Mouse (Mus musculus): ENCODE measurements around the gene Mvp. TPM values are rescaled to one million over a fixed set of nuclear protein-coding genes. Genes with fewer than 3 reads are reported as not detected.

The Mvp gene
- polyA plus RNA-seq, 1 experiment from 2014 or later: 5.8 TPM

GRCm38 (mm10) chr7:127008239-127009019 lies 6.0 kb downstream of the Mvp start:
- WGBS: 68% methylated on average over 9 of the region's 9 CpGs
- peak overlapping the region; percentile 58 for H3K27ac ChIP-seq (replicated peaks)
- H3K4me2 ChIP-seq (replicated peaks): no peak overlapping the region
- H3K9ac ChIP-seq (replicated peaks): no peak overlapping the region; the same call in 1 of the 2 replicates
- ATAC-seq (ENCODE audit: low FRiP score, low read depth): peak; percentile 70; the same call in 1 of the 2 replicates
- H3K4me3 ChIP-seq: no peak overlapping the region
- H3K27me3 ChIP-seq: no peaks in the 10 kb centered on the region
- no peaks in the 10 kb centered on the region for H3K9me3 ChIP-seq
- H3K4me1 ChIP-seq: peaks cover 10% of the 10 kb centered on the region; the same call in 1 of the 2 replicates
- peaks cover 21% of the 10 kb centered on the region for H3K36me3 ChIP-seq

GRCm38 (mm10) chr7:127007313-127008024 lies 7.0 kb downstream of the Mvp start:
- no peak overlapping the region for H3K27ac ChIP-seq (replicated peaks)
- no peaks in the 10 kb centered on the region for H3K27me3 ChIP-seq
- no peak for ATAC-seq (ENCODE audit: low FRiP score, low read depth)
- no peak overlapping the region for H3K4me3 ChIP-seq
- peaks cover 10% of the 10 kb centered on the region; the same call in 1 of the 2 replicates for H3K4me1 ChIP-seq
- no peak overlapping the region for H3K4me2 ChIP-seq (replicated peaks)
- no peaks in the 10 kb centered on the region for H3K9me3 ChIP-seq
- H3K9ac ChIP-seq (replicated peaks): no peak overlapping the region; the same call in 1 of the 2 replicates
- peaks cover 12% of the 10 kb centered on the region for H3K36me3 ChIP-seq
- 79% methylated on average over 6 of the region's 6 CpGs for WGBS

- ATAC-seq (ENCODE audit: low FRiP score, low read depth): no peak
- Histone ChIP-seq H3K27me3 (no peaks in the 10 kb centered on the region), H3K4me3 (no peak overlapping the region), H3K4me1 (peaks cover 6% of the 10 kb centered on the region; the same call in 1 of the 2 replicates), H3K9me3 (no peaks in the 10 kb centered on the region), H3K36me3 (no peaks in the 10 kb centered on the region), H3K9ac (replicated peaks) (no peak overlapping the region), H3K27ac (replicated peaks) (no peak overlapping the region), H3K4me2 (replicated peaks) (no peak overlapping the region)
- WGBS: 87% methylated on average over 4 of the region's 4 CpGs
These were observed 10.1 kb downstream of the Mvp start for GRCm38 (mm10) chr7:127004122-127004875.

- H3K9ac ChIP-seq (replicated peaks): no peak overlapping the region
- no peaks in the 10 kb centered on the region for H3K9me3 ChIP-seq
- 91% methylated on average over 5 of the region's 5 CpGs for WGBS
- no peak for ATAC-seq (ENCODE audit: low FRiP score, low read depth)
- H3K27ac ChIP-seq (replicated peaks): no peak overlapping the region
- no peak overlapping the region for H3K4me3 ChIP-seq
- H3K36me3 ChIP-seq: no peaks in the 10 kb centered on the region
- peaks cover 4% of the 10 kb centered on the region; the same call in 1 of the 2 replicates for H3K4me1 ChIP-seq
- no peaks in the 10 kb centered on the region for H3K27me3 ChIP-seq
- no peak overlapping the region for H3K4me2 ChIP-seq (replicated peaks)
These were observed 10.8 kb downstream of the Mvp start for GRCm38 (mm10) chr7:127003620-127004019.

GRCm38 (mm10) chr7:126999568-126999967 lies 14.9 kb downstream of the Mvp start:
- Histone ChIP-seq H3K9me3 (no peaks in the 10 kb centered on the region), H3K4me3 (no peak overlapping the region), H3K27ac (replicated peaks) (no peak overlapping the region), H3K4me2 (replicated peaks) (no peak overlapping the region), H3K4me1 (no peaks in the 10 kb centered on the region), H3K9ac (replicated peaks) (no peak overlapping the region), H3K27me3 (no peaks in the 10 kb centered on the region), H3K36me3 (no peaks in the 10 kb centered on the region)
- 82% methylated on average over 10 of the region's 10 CpGs for WGBS
- ATAC-seq (ENCODE audit: low FRiP score, low read depth): no peak

- no peak overlapping the region for H3K27ac ChIP-seq (replicated peaks)
- WGBS: 81% methylated on average over 4 of the region's 4 CpGs
- no peak for ATAC-seq (ENCODE audit: low FRiP score, low read depth)
These were observed 18.0 kb downstream of the Mvp start for GRCm38 (mm10) chr7:126996449-126996848.

GRCm38 (mm10) chr7:126988816-126989215 lies 25.6 kb downstream of the Mvp start:
- H3K27me3 ChIP-seq: peaks cover 4% of the 10 kb centered on the region; the same call in 1 of the 2 replicates
- no peak overlapping the region for H3K27ac ChIP-seq (replicated peaks)
- H3K4me1 ChIP-seq: no peaks in the 10 kb centered on the region
- no peak overlapping the region for H3K4me2 ChIP-seq (replicated peaks)
- H3K9ac ChIP-seq (replicated peaks): no peak overlapping the region; the same call in 1 of the 2 replicates
- H3K9me3 ChIP-seq: no peaks in the 10 kb centered on the region
- H3K36me3 ChIP-seq: no peaks in the 10 kb centered on the region
- ATAC-seq (ENCODE audit: low FRiP score, low read depth): no peak
- 72% methylated on average over 8 of the region's 8 CpGs for WGBS
- no peak overlapping the region for H3K4me3 ChIP-seq

More at GRCm38 (mm10) chr7:126996449-126996848, 18.0 kb downstream of the Mvp start:
- H3K4me2 ChIP-seq (replicated peaks): no peak overlapping the region
- no peaks in the 10 kb centered on the region for H3K36me3 ChIP-seq
- H3K9ac ChIP-seq (replicated peaks): no peak overlapping the region
- H3K9me3 ChIP-seq: no peaks in the 10 kb centered on the region
- no peak overlapping the region for H3K4me3 ChIP-seq
- peaks cover 4% of the 10 kb centered on the region; the same call in 1 of the 2 replicates for H3K27me3 ChIP-seq
- no peaks in the 10 kb centered on the region for H3K4me1 ChIP-seq

- ATAC-seq (ENCODE audit: low FRiP score, low read depth): no peak
- no peak overlapping the region for H3K27ac ChIP-seq (replicated peaks)
- WGBS: 41% methylated on average over 9 of the region's 9 CpGs
- H3K9me3 ChIP-seq: no peaks in the 10 kb centered on the region
- peaks cover 1% of the 10 kb centered on the region; the same call in 1 of the 2 replicates for H3K36me3 ChIP-seq
- no peaks in the 10 kb centered on the region for H3K4me1 ChIP-seq
- no peak overlapping the region for H3K9ac ChIP-seq (replicated peaks)
- H3K4me3 ChIP-seq: no peak overlapping the region
- no peak overlapping the region for H3K4me2 ChIP-seq (replicated peaks)
- no peaks in the 10 kb centered on the region; the same call in 1 of the 2 replicates for H3K27me3 ChIP-seq
These were observed 28.1 kb downstream of the Mvp start for GRCm38 (mm10) chr7:126986319-126986718.

- Histone ChIP-seq H3K27me3 (no peaks in the 10 kb centered on the region), H3K27ac (replicated peaks) (no peak overlapping the region), H3K36me3 (peaks cover 13% of the 10 kb centered on the region), H3K9ac (replicated peaks) (no peak overlapping the region), H3K4me2 (replicated peaks) (no peak overlapping the region), H3K4me1 (no peaks in the 10 kb centered on the region), H3K4me3 (no peak overlapping the region), H3K9me3 (no peaks in the 10 kb centered on the region)
- no peak for ATAC-seq (ENCODE audit: low FRiP score, low read depth)
- 68% methylated on average over 10 of the region's 10 CpGs for WGBS
These were observed 29.6 kb downstream of the Mvp start for GRCm38 (mm10) chr7:126984667-126985444.

GRCm38 (mm10) chr7:126983113-126983512 lies 31.3 kb downstream of the Mvp start:
- no peaks in the 10 kb centered on the region for H3K4me1 ChIP-seq
- no peak overlapping the region for H3K4me3 ChIP-seq
- WGBS: 87% methylated on average over 7 of the region's 7 CpGs
- H3K36me3 ChIP-seq: peaks cover 31% of the 10 kb centered on the region
- no peaks in the 10 kb centered on the region for H3K27me3 ChIP-seq
- H3K4me2 ChIP-seq (replicated peaks): no peak overlapping the region
- no peak overlapping the region for H3K9ac ChIP-seq (replicated peaks)
- no peaks in the 10 kb centered on the region for H3K9me3 ChIP-seq
- ATAC-seq (ENCODE audit: low FRiP score, low read depth): no peak
- H3K27ac ChIP-seq (replicated peaks): no peak overlapping the region

- Histone ChIP-seq H3K9me3 (no peaks in the 10 kb centered on the region), H3K4me3 (no peak overlapping the region), H3K4me1 (peaks cover 4% of the 10 kb centered on the region), H3K27ac (replicated peaks) (no peak overlapping the region), H3K4me2 (replicated peaks) (no peak overlapping the region), H3K27me3 (no peaks in the 10 kb centered on the region), H3K9ac (replicated peaks) (no peak overlapping the region), H3K36me3 (peaks cover 33% of the 10 kb centered on the region)
- no peak for ATAC-seq (ENCODE audit: low FRiP score, low read depth)
- 93% methylated on average over 4 of the region's 4 CpGs for WGBS
These were observed 32.4 kb downstream of the Mvp start for GRCm38 (mm10) chr7:126982054-126982453.
